Mouse (Mus musculus) ES-E14 (cell line): ENCODE results near the gene Kat2a. TPM values are rescaled to one million over a fixed set of nuclear protein-coding genes. Genes with fewer than 3 reads are reported as not detected.
A peak's percentile ranks its signal among the peaks of the same experiment; 100 is the strongest.

ENCODE experiments used
- DNase-seq: peaks from one replicate; pipeline ENCODE4 v3.0.0-alpha.2; 2013; ENCODE audit warnings: low read depth, low spot score
- H3K27ac ChIP-seq: 2 replicates; pipeline ENCODE4 v1.5.1; 2012; ENCODE audit warnings: low read depth, mild to moderate bottlenecking, low read length, moderate library complexity, mixed read lengths; ENCODE audit not compliant: poor library complexity, insufficient read depth, severe bottlenecking
- H3K36me3 ChIP-seq: 2 replicates; pipeline ENCODE4 v1.6.1; 2012; ENCODE audit warnings: mild to moderate bottlenecking, low read length, moderate library complexity, mixed read lengths; ENCODE audit not compliant: control insufficient read depth, poor library complexity, insufficient read depth, severe bottlenecking
- H3K4me1 ChIP-seq, 2 experiments: fragments of 150-350 bp in 1 of 2; sonication (generic) in 1 of 2; 2 replicates each; pipeline ENCODE4 v1.6.1; 2012; ENCODE audit warnings: low read length in 2 of 2, mild to moderate bottlenecking in 1 of 2, mixed read lengths in 1 of 2; ENCODE audit not compliant: control insufficient read depth in 2 of 2, insufficient read depth in 2 of 2, poor library complexity in 1 of 2
- H3K4me3 ChIP-seq, 2 experiments: fragments of 150-350 bp in 1 of 2; sonication (generic) in 1 of 2; 2 replicates each; pipeline ENCODE4 v1.5.1; 2012; ENCODE audit warnings: low read length in 2 of 2, low read depth in 1 of 2, mild to moderate bottlenecking in 1 of 2, mixed read lengths in 1 of 2; ENCODE audit not compliant: insufficient read depth in 1 of 2, poor library complexity in 1 of 2, severe bottlenecking in 1 of 2
- H3K9ac ChIP-seq: 2 replicates; pipeline ENCODE4 v1.6.1; 2012; ENCODE audit warnings: low read depth, mild to moderate bottlenecking, low read length, mixed read lengths; ENCODE audit not compliant: poor library complexity, insufficient read depth, severe bottlenecking
- H3K9me3 ChIP-seq: fragments of 150-350 bp; sonication (generic); 2 replicates; pipeline ENCODE4 v1.6.1; 2012; ENCODE audit warnings: low read depth, mild to moderate bottlenecking, low read length; ENCODE audit not compliant: control insufficient read depth, insufficient read depth
- CHD2 ChIP-seq: IDR thresholded peaks from 2 replicates; pipeline ENCODE4 v1.6.1; 2014; ENCODE audit warnings: mild to moderate bottlenecking, low read depth, low read length, inconsistent platforms
- HCFC1 ChIP-seq: IDR thresholded peaks from 2 replicates; pipeline ENCODE4 v1.6.1; 2012; ENCODE audit warnings: low read length, inconsistent platforms, borderline replicate concordance; ENCODE audit not compliant: insufficient read depth
- MAFK ChIP-seq: IDR thresholded peaks from 2 replicates; pipeline ENCODE4 v1.6.1; 2014; ENCODE audit warnings: mild to moderate bottlenecking, low read depth, low read length, inconsistent platforms; ENCODE audit not compliant: insufficient read depth
- ZC3H11A ChIP-seq: IDR thresholded peaks from 2 replicates; pipeline ENCODE4 v1.6.1; 2012; ENCODE audit warnings: low read depth, mild to moderate bottlenecking, inconsistent platforms, low read length, borderline replicate concordance
- ZNF384 ChIP-seq: IDR thresholded peaks from 2 replicates; pipeline ENCODE4 v1.6.1; 2012; ENCODE audit warnings: low read depth, low read length, inconsistent platforms
- in situ Hi-C, 2 experiments: fragments of 600-800 bp; cut with MboI; formaldehyde crosslinking; loops; one replicate each; pipeline ENCODE4 v1.15.1; 2025; ENCODE audit warnings: low sequenced_read_pairs in 2 of 2, inconsistent platforms in 1 of 2; ENCODE audit not compliant: unreplicated experiment in 2 of 2
- total RNA-seq: library from RNA; depleted of rRNA; stranded (reverse); fragments of 300-350 nt; gene quantifications from 2 replicates; pipeline ENCODE4 v1.2.3, GENCODE M21; 2012

The Kat2a gene
- total RNA-seq, 1 experiment, result 44.4 TPM

- Histone ChIP-seq H3K4me3 (peak overlapping the region in 1 of 2 experiments; percentile 28; a peak in 1 of 4 replicates), H3K9ac (peak overlapping the region; percentile 7; the same call in 1 of the 2 replicates), H3K27ac (no peak overlapping the region), H3K9me3 (no peaks in the 10 kb centered on the region), H3K4me1 (peaks cover 11 to 26% of the 10 kb centered on the region in 2 experiments), H3K36me3 (peaks cover 25% of the 10 kb centered on the region)
- in situ Hi-C loops, result no loop called here
- no peak for DNase-seq
- no peak for TF ChIP-seq CHD2
- TF ChIP-seq HCFC1, result no peak
- no peak for TF ChIP-seq ZNF384
- no peak for TF ChIP-seq MAFK
- TF ChIP-seq ZC3H11A, result no peak
These were observed 7.6 kb upstream of the Kat2a start for GRCm38 (mm10) chr11:100719893-100720292.

- H3K27ac ChIP-seq, result no peak overlapping the region
- no peak overlapping the region for H3K9ac ChIP-seq
- in situ Hi-C loops, result no loop called here
- H3K36me3 ChIP-seq, result peaks cover 27% of the 10 kb centered on the region
- no peaks in the 10 kb centered on the region for H3K9me3 ChIP-seq
- no peak overlapping the region for H3K4me3 ChIP-seq
- TF ChIP-seq ZNF384, result no peak
- TF ChIP-seq MAFK, result no peak
- no peak for TF ChIP-seq CHD2
- no peak for TF ChIP-seq HCFC1
- no peak for TF ChIP-seq ZC3H11A
- DNase-seq, result no peak
- H3K4me1 ChIP-seq, result peaks cover 12 to 25% of the 10 kb centered on the region in 2 experiments
These were observed 7.0 kb upstream of the Kat2a start for GRCm38 (mm10) chr11:100719312-100719711.

GRCm38 (mm10) chr11:100718866-100719265 is 6.6 kb upstream of the Kat2a start:
- H3K4me1 ChIP-seq, result peaks cover 12 to 25% of the 10 kb centered on the region in 2 experiments
- in situ Hi-C loops, result no loop called here
- H3K9ac ChIP-seq, result no peak overlapping the region
- H3K36me3 ChIP-seq, result peaks cover 27% of the 10 kb centered on the region
- no peak overlapping the region for H3K4me3 ChIP-seq
- TF ChIP-seq ZC3H11A, result no peak
- TF ChIP-seq HCFC1, result no peak
- TF ChIP-seq CHD2, result no peak
- no peak for TF ChIP-seq ZNF384
- no peak for TF ChIP-seq MAFK
- H3K27ac ChIP-seq, result no peak overlapping the region
- no peaks in the 10 kb centered on the region for H3K9me3 ChIP-seq
- DNase-seq, result no peak

- H3K9ac ChIP-seq, result no peak overlapping the region
- peaks cover 27% of the 10 kb centered on the region for H3K36me3 ChIP-seq
- H3K27ac ChIP-seq, result no peak overlapping the region
- in situ Hi-C loops, result no loop called here
- no peak overlapping the region for H3K4me3 ChIP-seq
- H3K9me3 ChIP-seq, result no peaks in the 10 kb centered on the region
- peaks cover 12 to 25% of the 10 kb centered on the region in 2 experiments for H3K4me1 ChIP-seq
- no peak for TF ChIP-seq CHD2
- TF ChIP-seq MAFK, result no peak
- no peak for TF ChIP-seq ZC3H11A
- no peak for TF ChIP-seq ZNF384
- TF ChIP-seq HCFC1, result no peak
- DNase-seq, result no peak
These were observed 6.2 kb upstream of the Kat2a start for GRCm38 (mm10) chr11:100718462-100718861.

GRCm38 (mm10) chr11:100716649-100717048 is 4.4 kb upstream of the Kat2a start:
- Histone ChIP-seq H3K27ac (no peak overlapping the region), H3K9me3 (no peaks in the 10 kb centered on the region), H3K4me1 (peaks cover 8 to 20% of the 10 kb centered on the region in 2 experiments), H3K9ac (no peak overlapping the region), H3K4me3 (no peak overlapping the region), H3K36me3 (peaks cover 27% of the 10 kb centered on the region)
- TF ChIP-seq CHD2 (no peak), HCFC1 (no peak), MAFK (no peak), ZNF384 (no peak), ZC3H11A (no peak)
- no peak for DNase-seq
- in situ Hi-C loops, result no loop called here
